Mouse (Mus musculus) bone marrow macrophage, adult 2 months (primary cell): ENCODE results near the gene Irf2. TPM values are rescaled to one million over a fixed set of nuclear protein-coding genes. Genes with fewer than 3 reads are reported as not detected.

ENCODE experiments used
- H3K27ac ChIP-seq: 2 replicates; pipeline ENCODE4 v1.5.1; 2012; ENCODE audit warnings: low read depth, low read length; ENCODE audit not compliant: insufficient read depth
- H3K4me1 ChIP-seq: 2 replicates; pipeline ENCODE4 v1.6.1; 2012; ENCODE audit warnings: low read length; ENCODE audit not compliant: control insufficient read depth, insufficient read depth
- H3K4me3 ChIP-seq: 2 replicates; pipeline ENCODE4 v1.5.1; 2012; ENCODE audit warnings: mild to moderate bottlenecking, low read length, moderate library complexity; ENCODE audit not compliant: insufficient read depth
- CTCF ChIP-seq: IDR thresholded peaks from 2 replicates; pipeline ENCODE4 v1.5.1; 2012; ENCODE audit warnings: low read depth, mild to moderate bottlenecking, low read length, moderate library complexity
- POLR2A ChIP-seq: IDR thresholded peaks from 2 replicates; pipeline ENCODE4 v1.6.1; 2012; ENCODE audit warnings: mild to moderate bottlenecking, low read depth, low read length, borderline replicate concordance
- polyA plus RNA-seq: library from polyadenylated mRNA; stranded (reverse); fragments of >200 nt; gene quantifications from 2 replicates; pipeline ENCODE4 v1.2.4, GENCODE M21; 2012; ENCODE audit not compliant: missing spikeins, insufficient read depth, insufficient read length

Irf2 gene
- polyA plus RNA-seq, 1 experiment = 110 TPM

DNA sequence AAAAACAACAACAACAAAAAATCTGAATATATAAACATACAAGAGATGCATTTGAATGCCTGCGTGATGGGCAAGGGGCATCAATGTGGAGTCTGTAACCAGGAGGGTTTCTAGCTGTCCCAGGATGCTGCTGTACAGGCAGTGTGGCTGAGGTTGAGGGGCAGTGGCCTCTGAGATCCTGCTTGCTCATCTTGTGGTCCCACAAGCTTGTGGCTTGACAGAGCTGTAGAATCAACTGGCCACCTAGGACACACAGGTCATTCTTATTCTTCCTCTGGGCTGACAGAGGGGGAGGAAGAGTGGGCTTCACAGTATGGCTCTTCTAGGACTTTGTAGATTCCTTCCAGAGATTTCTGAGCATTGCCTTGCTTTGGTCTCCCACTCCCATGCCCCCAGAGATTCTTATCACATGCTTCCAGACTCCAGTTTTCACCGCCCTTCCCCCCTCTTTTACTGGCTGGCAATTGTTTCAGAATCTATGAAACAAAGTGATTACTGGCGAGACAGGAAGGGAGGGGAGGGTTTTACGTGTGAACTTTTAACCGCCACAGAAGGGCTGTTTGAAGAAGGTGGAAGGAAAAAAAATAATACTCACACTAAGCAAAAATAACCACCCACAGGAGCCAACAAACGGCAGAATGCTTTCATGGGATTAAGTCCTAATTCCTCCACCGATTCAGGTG, 119.8 kb downstream of the Irf2 start:
- no peak for TF ChIP-seq POLR2A
- no peak for TF ChIP-seq CTCF
- H3K4me3 ChIP-seq = no peak overlapping the region
- H3K4me1 ChIP-seq = no peaks in the 10 kb centered on the region
- H3K27ac ChIP-seq = no peak overlapping the region

DNA sequence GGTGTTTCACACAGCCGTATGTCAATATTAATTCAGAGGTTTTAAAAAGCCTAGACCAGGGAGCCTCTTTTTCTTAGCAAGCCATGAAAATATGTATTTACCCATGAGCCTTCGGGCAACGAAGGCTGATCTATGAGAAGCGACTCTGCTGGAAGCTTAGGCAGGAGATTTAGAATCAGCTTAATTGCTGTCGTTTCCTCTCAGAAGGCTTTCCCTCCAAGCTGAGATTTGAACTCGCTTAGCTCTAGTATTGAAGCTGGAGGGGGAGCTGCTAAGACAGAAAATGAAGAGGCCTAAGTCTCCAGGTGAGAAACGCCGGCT, 120.3 kb downstream of the Irf2 start:
- no peak overlapping the region for H3K27ac ChIP-seq
- no peaks in the 10 kb centered on the region for H3K4me1 ChIP-seq
- TF ChIP-seq POLR2A (no peak), CTCF (no peak)
- no peak overlapping the region for H3K4me3 ChIP-seq

DNA sequence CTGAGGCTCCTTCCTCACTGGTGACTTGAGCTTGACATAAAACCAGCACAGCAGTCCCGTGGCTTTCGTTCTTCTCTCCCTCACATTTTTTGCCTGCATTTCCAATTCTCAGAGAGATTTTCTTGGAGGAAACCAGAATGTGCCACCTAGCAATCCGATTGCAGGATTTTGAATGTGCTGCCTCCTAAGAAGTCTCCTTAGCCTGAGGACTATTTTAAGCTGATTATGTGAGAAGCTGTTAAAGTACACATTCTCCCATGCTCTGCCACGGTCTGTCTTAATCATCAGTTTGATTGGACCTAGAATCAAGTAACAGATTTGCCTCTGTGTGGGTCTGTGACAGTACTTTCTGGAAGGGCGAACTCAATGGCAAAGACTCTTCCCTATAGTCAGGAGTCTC, 123.0 kb downstream of the Irf2 start:
- no peak overlapping the region for H3K4me3 ChIP-seq
- H3K4me1 ChIP-seq = peaks cover 5% of the 10 kb centered on the region
- no peak for TF ChIP-seq CTCF
- TF ChIP-seq POLR2A = no peak
- H3K27ac ChIP-seq = no peak overlapping the region

DNA sequence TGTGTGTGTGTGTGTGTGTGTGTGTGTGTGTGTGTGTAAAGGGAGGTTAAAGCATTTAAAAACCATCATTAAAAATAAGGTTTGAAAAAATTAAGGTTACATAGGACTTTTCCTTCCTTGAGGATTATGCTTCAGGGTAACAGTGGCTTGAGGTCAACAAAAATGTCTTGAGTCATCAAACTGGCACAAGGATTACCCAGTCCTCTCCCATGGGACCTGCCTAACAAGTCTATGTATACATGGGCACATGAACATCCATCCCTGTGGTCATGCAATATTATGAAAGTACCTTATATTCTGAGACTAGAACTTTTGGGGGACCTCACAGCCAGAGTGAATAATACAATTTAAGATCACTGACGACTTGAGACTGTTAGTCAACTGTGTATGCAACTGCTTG, 125.9 kb downstream of the Irf2 start:
- H3K27ac ChIP-seq = no peak overlapping the region
- no peak overlapping the region for H3K4me3 ChIP-seq
- TF ChIP-seq POLR2A (no peak), CTCF (no peak)
- H3K4me1 ChIP-seq = peaks cover 29% of the 10 kb centered on the region

DNA sequence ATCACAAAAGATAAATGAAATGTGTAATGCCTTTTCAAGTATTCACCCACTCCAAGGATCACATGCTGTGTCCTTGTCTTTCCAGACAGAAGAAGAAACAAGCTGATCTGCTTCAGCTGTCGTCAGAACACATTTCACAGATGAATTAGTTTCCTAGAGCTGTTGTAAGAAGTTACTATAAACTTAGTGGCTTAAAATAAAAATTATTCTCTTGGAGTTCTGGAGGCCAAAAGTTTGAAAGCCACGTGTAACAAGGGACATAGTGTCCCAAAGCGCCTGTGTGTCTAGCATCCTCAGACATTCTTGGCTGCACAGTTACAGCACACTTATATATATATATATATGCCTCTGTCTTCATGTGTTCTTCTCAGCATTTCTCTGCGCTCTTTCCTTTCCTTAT, 127.9 kb downstream of the Irf2 start:
- TF ChIP-seq CTCF = no peak
- no peak for TF ChIP-seq POLR2A
- Histone ChIP-seq H3K4me3 (no peak overlapping the region), H3K4me1 (peaks cover 35% of the 10 kb centered on the region), H3K27ac (peak overlapping the region; percentile 65)

DNA sequence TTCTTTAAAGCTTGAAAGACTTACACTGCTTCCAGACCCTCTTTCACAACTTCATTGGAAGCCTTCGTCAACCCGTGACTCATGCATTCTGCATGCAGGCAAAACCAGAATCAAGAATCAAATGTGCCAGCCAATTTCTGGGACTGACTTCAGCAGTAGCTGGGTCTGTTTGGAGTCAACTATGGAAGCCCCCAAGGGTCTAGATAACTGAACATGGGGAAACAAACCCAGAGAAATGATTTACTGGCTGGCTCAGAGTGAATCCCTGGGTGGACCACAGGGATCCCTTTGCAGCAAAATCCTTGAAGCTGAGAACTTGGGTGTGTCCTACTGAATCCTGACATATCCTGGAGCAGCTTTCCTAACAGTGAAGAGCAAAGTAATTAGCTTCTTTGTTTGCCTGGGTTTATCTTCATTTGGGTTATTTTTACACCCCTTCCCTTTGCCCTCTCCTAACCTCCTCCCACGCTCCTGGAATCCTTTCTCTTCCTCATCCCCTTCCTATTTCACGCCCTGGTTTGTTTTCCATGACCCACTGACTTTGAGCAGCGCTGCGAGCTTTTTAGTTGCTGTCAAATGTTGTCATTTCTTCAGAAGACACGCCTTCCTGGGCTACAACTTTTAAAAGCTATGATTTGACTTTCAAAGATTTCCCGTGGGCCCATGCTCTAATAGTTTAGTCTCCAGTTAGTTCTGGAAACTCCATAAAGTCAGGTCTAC, 129.0 kb downstream of the Irf2 start:
- Histone ChIP-seq H3K4me1 (peaks cover 35% of the 10 kb centered on the region), H3K4me3 (no peak overlapping the region), H3K27ac (peak overlapping the region; percentile 98)
- TF ChIP-seq CTCF (no peak), POLR2A (no peak)

DNA sequence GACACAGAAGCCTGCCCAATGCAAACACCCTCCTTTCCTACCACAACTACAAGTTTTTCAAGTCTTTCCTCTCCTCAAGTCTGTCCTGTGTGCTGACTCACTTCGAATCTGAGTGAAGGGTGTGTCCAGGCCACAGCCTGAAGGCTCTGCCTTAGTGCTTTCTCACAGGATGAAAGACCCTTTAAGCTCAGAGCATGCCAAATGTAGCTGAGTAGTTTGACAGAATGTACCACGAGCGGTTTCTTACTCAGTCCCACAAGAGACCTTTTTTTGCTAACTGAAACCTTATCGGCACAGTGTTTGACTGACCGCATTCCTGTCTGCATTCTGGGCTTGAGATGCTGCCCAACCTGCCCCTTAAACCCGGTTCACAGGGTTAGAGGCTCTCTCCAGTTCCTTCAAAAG, 130.0 kb downstream of the Irf2 start:
- TF ChIP-seq POLR2A (no peak), CTCF (no peak)
- Histone ChIP-seq H3K4me3 (no peak overlapping the region), H3K27ac (peak overlapping the region; percentile 98), H3K4me1 (peaks cover 35% of the 10 kb centered on the region)

DNA sequence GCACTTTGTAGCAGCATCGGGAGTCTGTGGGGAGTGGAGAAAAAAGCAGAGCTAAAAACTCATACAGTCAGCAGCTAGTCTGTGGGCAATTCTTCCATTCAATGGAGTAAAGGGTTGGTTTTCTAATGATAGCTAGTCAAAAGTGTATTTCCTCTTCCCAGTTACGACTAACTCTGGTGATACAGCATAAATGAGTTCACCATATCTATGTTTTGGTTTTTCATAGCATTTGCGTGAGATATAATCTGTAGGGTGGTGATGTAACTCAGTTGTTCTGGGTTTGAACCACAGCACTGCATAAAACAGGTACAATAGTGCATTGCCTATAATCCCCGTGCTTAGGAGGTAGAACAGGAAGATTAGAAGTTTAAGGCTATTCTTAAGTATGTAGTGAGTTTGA, 131.6 kb downstream of the Irf2 start:
- TF ChIP-seq POLR2A = no peak
- peaks cover 40% of the 10 kb centered on the region for H3K4me1 ChIP-seq
- no peak overlapping the region for H3K4me3 ChIP-seq
- peak overlapping the region; percentile 98 for H3K27ac ChIP-seq

DNA sequence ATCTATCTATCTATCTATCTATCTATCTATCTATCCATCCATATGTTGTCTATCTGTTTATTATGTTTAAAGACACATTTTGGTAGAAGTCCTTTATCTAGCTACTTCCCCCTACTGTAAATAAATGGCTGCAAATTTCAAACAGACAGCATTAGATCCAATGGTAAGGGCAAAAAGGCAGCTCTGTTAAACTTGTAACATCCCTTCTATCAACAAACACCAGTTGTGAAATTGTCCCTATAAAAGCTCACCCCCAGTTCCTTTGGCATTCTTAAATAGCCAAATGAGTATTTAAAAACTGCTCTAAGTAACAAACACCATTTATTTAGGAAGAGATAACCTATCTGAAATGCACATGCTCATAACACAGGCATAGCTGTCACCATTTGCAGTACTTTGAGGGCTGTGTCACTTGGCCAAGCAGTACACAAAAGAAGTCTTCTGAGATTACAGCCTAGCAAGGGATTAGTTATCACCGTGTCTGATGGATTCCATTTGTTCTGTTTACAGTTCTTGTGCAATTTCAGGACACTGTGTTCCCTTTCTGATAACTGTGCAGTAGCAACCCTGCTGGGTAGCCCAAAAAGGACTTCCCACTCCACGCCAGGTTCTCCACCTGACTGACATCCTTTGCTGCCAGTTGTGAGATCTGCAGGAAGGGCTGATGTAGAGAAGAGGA, 136.2 kb downstream of the Irf2 start:
- peaks cover 26% of the 10 kb centered on the region for H3K4me1 ChIP-seq
- no peak overlapping the region for H3K4me3 ChIP-seq
- H3K27ac ChIP-seq = no peak overlapping the region
- TF ChIP-seq CTCF (no peak), POLR2A (no peak)

DNA sequence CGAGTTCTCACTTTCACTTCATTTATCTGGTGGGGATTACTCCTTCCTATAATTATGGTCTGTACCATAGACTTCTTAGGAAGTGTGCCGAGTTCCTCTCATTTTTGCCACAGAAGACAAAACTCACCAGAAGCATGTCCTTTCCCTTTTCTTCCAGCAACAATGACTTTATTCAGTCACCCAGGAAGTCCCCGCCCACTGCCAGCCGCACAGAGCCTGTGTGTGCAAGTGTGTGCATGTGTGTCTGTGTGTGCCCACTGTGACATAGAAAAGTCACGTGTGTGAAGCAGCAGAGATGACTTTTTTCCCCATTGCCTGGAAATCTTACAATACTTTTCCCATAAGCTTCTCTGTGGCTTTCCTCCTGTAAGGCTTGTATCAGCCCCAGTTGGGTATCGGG, 141.8 kb downstream of the Irf2 start:
- no peak overlapping the region for H3K4me3 ChIP-seq
- H3K27ac ChIP-seq = peak overlapping the region; percentile 82
- peaks cover 57% of the 10 kb centered on the region for H3K4me1 ChIP-seq

More for the DNA sequence above, 141.8 kb downstream of the Irf2 start:
- TF ChIP-seq POLR2A (no peak), CTCF (no peak)
